Mouse (Mus musculus): ENCODE results near the gene Sycn. TPM values are rescaled to one million over a fixed set of nuclear protein-coding genes. Genes with fewer than 3 reads are reported as not detected.

The Sycn gene
- polyA plus RNA-seq, 1 experiment: not detected

DNA sequence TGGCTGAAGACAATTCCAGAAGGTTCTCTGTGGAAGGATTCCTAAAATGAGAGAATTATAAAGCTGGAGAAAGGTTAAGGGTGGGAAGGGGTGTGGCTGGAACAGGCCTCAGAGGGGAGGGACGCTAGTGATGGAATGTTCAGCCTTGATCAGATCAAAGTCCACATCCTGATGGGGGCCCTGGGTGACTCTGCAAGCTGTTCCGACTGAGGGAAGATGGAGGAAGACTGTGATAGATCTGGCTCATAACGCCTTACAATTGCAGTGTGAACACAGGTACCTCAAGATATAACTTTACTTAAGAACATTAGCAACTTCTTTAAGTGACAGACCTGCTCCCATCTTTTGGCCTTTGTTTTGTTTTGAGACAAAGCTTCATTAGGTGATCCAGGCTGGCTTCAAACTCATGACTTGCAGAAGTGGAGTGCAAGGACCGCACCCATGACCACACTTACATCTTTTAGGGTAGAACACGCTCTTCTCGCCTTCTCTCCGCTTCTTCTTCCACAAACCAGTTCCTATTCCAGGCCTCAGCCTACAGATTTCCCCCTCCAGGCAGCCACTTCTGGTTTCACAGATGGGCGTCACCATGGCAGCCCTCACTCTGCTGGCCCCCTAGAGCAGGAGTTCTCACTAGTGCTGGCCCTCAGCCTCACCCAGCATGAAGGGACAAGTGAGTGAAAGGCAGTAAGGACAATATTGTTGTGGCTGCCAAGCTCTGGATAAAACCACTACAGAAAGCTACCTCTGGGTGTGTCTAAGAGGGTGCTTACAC, 43.1 kb downstream of the Sycn start:
- DNase-seq (ENCODE audit: extremely low spot score in 1 of 2, low spot score in 1 of 2): peak in 1 of 2 experiments; percentile 43

DNA sequence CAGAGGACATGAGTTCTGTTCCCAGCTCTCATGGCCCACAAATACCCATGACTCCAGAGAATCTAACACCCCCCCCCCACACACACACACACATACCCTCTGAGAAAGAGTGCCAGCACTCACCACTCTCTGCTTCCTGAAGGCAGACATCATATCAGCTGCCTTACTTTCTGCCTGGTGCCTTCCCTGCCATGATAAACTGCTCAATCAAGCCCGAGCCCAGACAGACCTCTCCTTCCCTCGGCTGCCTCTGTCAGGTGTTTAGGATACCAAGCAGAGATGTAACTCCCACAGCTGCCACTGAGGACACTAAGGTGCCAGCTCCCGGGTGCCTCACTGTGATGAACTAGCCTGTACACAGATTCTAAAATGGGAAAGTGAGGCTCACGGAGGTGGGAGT, 43.8 kb downstream of the Sycn start:
- DNase-seq (ENCODE audit: extremely low spot score in 1 of 2, low spot score in 1 of 2): no peak

- DNase-seq (ENCODE audit: extremely low spot score in 1 of 2, low spot score in 1 of 2): no peak
Measured at GRCm38 (mm10) chr7:28585001-28585400, 44.3 kb downstream of the Sycn start.

DNA sequence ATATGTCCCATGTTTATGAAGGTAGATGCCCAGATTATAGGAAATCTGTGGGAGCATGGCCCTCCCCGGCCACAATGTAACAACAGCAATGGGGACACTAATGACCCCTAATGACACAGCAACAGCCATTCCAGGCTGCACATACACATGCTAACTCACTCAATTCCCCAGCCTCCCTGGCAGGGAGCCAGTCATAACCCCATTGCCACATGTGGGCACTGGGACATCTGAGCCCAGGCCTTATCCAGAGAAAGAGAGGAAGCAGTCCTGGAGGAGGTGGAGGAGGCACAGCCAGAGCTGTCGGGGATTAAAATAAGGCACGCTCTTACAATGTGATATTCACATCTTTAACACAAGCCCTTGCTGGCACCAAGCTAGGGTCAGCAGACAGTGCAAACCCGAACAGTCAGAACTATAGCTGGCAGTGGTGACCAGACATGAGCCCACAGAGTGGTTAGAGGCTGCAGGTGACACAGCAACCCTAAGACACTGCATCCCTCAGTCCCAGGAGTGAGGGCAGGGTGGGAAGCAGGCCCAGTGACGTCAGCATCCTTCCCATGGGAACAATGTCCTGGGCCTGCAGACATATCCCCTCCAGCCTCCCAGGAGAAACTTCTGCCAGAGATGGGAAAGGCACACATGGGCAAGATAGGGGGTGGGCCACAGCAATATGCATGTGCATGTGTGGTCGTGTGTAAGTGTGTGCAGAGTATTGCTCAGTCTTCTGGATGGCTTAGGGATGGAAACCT, 46.2 kb downstream of the Sycn start:
- DNase-seq (ENCODE audit: extremely low spot score in 1 of 2, low spot score in 1 of 2): no peak

DNA sequence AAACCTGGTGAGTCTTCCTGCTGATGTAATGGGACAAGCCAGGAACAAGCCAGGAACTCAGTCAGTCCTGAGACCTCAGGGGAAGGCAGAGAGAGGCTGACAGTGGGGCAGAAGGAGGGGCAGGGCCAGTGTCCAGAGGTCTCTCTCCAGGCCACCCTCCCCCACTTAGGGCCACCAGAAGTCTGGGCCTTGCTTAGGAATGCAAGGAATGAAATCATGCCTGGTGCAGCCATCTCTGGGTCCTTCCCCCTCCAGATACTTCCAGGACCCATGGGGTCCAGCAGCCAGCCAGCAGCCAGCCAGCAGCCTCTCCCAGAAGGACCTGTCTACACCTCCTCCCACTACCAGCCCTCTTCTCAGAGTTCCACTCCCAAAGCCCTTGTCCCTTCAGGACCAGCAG, 47.0 kb downstream of the Sycn start:
- DNase-seq (ENCODE audit: extremely low spot score in 1 of 2, low spot score in 1 of 2): no peak

Other genes starting within 250 kb of the Sycn start
- 1.7 and 1.8 TPM in 2 replicates for gene Selenov, start 249.7 kb upstream of the Sycn start, polyA plus RNA-seq (2012; rRNA removed)
- 2.0 and 2.6 TPM in 2 replicates for gene Dll3, start 238.6 kb upstream of the Sycn start, polyA plus RNA-seq (2012; rRNA removed)
- gene Timm50, start 228.8 kb upstream of the Sycn start, polyA plus RNA-seq (2012; rRNA removed): 53.0 and 58.6 TPM in 2 replicates
- 114 and 117 TPM in 2 replicates for gene Supt5, start 202.1 kb upstream of the Sycn start, polyA plus RNA-seq (2012; rRNA removed)
- 618 and 661 TPM in 2 replicates for gene Rps16, start 190.2 kb upstream of the Sycn start, polyA plus RNA-seq (2012; rRNA removed)
- 4.3 and 6.3 TPM in 2 replicates for gene Plekhg2, start 168.3 kb upstream of the Sycn start, polyA plus RNA-seq (2012; rRNA removed)
- 3.1 and 3.9 TPM in 2 replicates for gene Zfp36, start 160.6 kb upstream of the Sycn start, polyA plus RNA-seq (2012; rRNA removed)
- 32.8 and 39.2 TPM in 2 replicates for gene Med29, start 148.2 kb upstream of the Sycn start, polyA plus RNA-seq (2012; rRNA removed)
- gene Paf1, start 147.9 kb upstream of the Sycn start, polyA plus RNA-seq (2012; rRNA removed): 149 and 182 TPM in 2 replicates
- 4.0 and 5.2 TPM in 2 replicates for gene Gmfg, start 103.4 kb upstream of the Sycn start, polyA plus RNA-seq (2012; rRNA removed)
- 39.9 and 40.4 TPM in 2 replicates for gene Lrfn1, start 88.9 kb upstream of the Sycn start, polyA plus RNA-seq (2012; rRNA removed)
- gene Ifnl2, start 30.4 kb upstream of the Sycn start, polyA plus RNA-seq (2012; rRNA removed): not detected in 2 replicates
- not detected in 2 replicates for gene Ifnl3, start 18.0 kb upstream of the Sycn start, polyA plus RNA-seq (2012; rRNA removed)
- gene Nccrp1, start 6.4 kb downstream of the Sycn start, polyA plus RNA-seq (2012; rRNA removed): 1.1 and 2.1 TPM in 2 replicates
- 62.4 and 66.9 TPM in 2 replicates for gene Samd4b, start 57.3 kb downstream of the Sycn start, polyA plus RNA-seq (2012; rRNA removed)
- 8.7 and 8.8 TPM in 2 replicates for gene Pak4, start 57.3 kb downstream of the Sycn start, polyA plus RNA-seq (2012; rRNA removed)
- 1.2 and 3.9 TPM in 2 replicates for gene Acp7, start 90.4 kb downstream of the Sycn start, polyA plus RNA-seq (2012; rRNA removed)
- 28.9 and 35.7 TPM in 2 replicates for gene Fbxo27, start 152.0 kb downstream of the Sycn start, polyA plus RNA-seq (2012; rRNA removed)
- gene Fbxo17, start 175.9 kb downstream of the Sycn start, polyA plus RNA-seq (2012; rRNA removed): 3.4 and 4.3 TPM in 2 replicates
- 92.4 and 109 TPM in 2 replicates for gene Mrps12, start 200.9 kb downstream of the Sycn start, polyA plus RNA-seq (2012; rRNA removed)
- 15.4 and 18.0 TPM in 2 replicates for gene Sars2, start 201.1 kb downstream of the Sycn start, polyA plus RNA-seq (2012; rRNA removed)
- 2.2 TPM in 2 replicates for gene Ccer2, start 215.3 kb downstream of the Sycn start, polyA plus RNA-seq (2012; rRNA removed)
- 206 and 223 TPM in 2 replicates for gene Sirt2, start 225.8 kb downstream of the Sycn start, polyA plus RNA-seq (2012; rRNA removed)
- gene Nfkbib, start 226.6 kb downstream of the Sycn start, polyA plus RNA-seq (2012; rRNA removed): 30.1 and 34.9 TPM in 2 replicates
- 1.7 and 2.4 TPM in 2 replicates for gene Rinl, start 248.1 kb downstream of the Sycn start, polyA plus RNA-seq (2012; rRNA removed)